Mouse (Mus musculus): ENCODE measurements at regions not wholly inside any gene's neighbourhood (a gene's known extent, or its start where the extent isn't known, plus 50 kb on each side); places are given as distances from the start of the nearest gene placed in this dataset.
"Not testable (repeated sequence)": the region's sequence is repeated elsewhere in the genome, so short reads cannot be mapped to it uniquely, and the experiment has no call there.

GRCm38 (mm10) chr4:89525525-89525924 lies 153.7 kb upstream of the Dmrta1 start:
- TF ChIP-seq POLR2A (IDR thresholded peaks at IDR 0.05; ENCODE audit: low read depth, low read length); CTCF (IDR thresholded peaks at IDR 0.05; ENCODE audit: extremely low read depth, insufficient read length, insufficient replicate concordance, low read depth, low read length): not testable (repeated sequence)

Data from small intestine, adult 2 months (tissue).